In genomic region chr7:28203207-28204108, GRCm38 (mm10) we compare ENCODE assay signal across 10 mouse cellular contexts. TPM values are rescaled to one million over a fixed set of nuclear protein-coding genes. Genes with fewer than 3 reads are reported as not detected.
DNase-seq lines count a peak whose midpoint lies in the region; ATAC-seq and TF ChIP-seq lines count a peak whose summit lies in the region.
"Had no signal": no experiment of that assay in that cellular context is flagged by ENCODE, and none has a peak within 500 bp of the region (broad histone marks: within the 10 kb centered on the region; RNA-seq: fewer than 3 reads in every experiment).

No protein-coding gene starts in this region.

- H3K4me3 ChIP-seq in heart, embryonic 10.5 days: no peak overlapping the region
- no peak overlapping the region for H3K4me3 ChIP-seq in kidney, adult 2 months (ENCODE audit: insufficient read depth, low read depth, low read length)
- no peak overlapping the region for H3K4me3 ChIP-seq in liver, embryonic 13.5 days (replicated peaks)

- H3K9me3 ChIP-seq in heart, embryonic 10.5 days: no peaks in the 10 kb centered on the region
- no peaks in the 10 kb centered on the region for H3K9me3 ChIP-seq in liver, embryonic 13.5 days (replicated peaks)

- no peaks in the 10 kb centered on the region for H3K27me3 ChIP-seq in heart, embryonic 10.5 days (ENCODE audit: insufficient read depth, poor library complexity, severe bottlenecking)
- H3K27me3 ChIP-seq in kidney, adult 2 months (replicated peaks; ENCODE audit: control insufficient read depth, insufficient read depth, low read length): no peaks in the 10 kb centered on the region
- H3K27me3 ChIP-seq in liver, embryonic 13.5 days: no peaks in the 10 kb centered on the region

- peak; percentile 84 for DNase-seq in heart, adult 11 months
- no peak for DNase-seq in heart, embryonic 10.5 days (ENCODE audit: low spot score)
- DNase-seq in embryo, embryonic 10.5 days (ENCODE audit: low spot score): peak; percentile 22
- DNase-seq in kidney, adult 2 months: peak; percentile 83
- no peak for DNase-seq in liver, embryonic 13.5 days
- DNase-seq in layer of hippocampus, postnatal 10 days (ENCODE audit: low spot score in 2 of 2): no peak
- no peak for DNase-seq in thymus, postnatal 0 days (ENCODE audit: low spot score)
- DNase-seq: cerebellum, adult 8-10 months; lung, postnatal 10 days had no signal

- WGBS in heart, embryonic 10.5 days: 56% methylated on average over 19 of the region's 19 CpGs
- 31% methylated on average over 19 of the region's 19 CpGs for WGBS in kidney, adult 2 months
- WGBS in liver, embryonic 13.5 days (ENCODE audit: insufficient replicate concordance): 57% methylated on average over 19 of the region's 19 CpGs

- H3K4me1 ChIP-seq in heart, embryonic 10.5 days: no peaks in the 10 kb centered on the region
- H3K4me1 ChIP-seq in kidney, adult 2 months (ENCODE audit: control insufficient read depth, insufficient read depth, low read length): no peaks in the 10 kb centered on the region; the same call in 1 of the 2 replicates
- H3K4me1 ChIP-seq in liver, embryonic 13.5 days (replicated peaks): no peaks in the 10 kb centered on the region

- H3K36me3 ChIP-seq in heart, embryonic 10.5 days: no peaks in the 10 kb centered on the region
- no peaks in the 10 kb centered on the region for H3K36me3 ChIP-seq in kidney, adult 2 months (ENCODE audit: control insufficient read depth, insufficient read depth, low read length)
- H3K36me3 ChIP-seq in liver, embryonic 13.5 days: no peaks in the 10 kb centered on the region

- no peak overlapping the region for H3K9ac ChIP-seq in liver, embryonic 13.5 days

- no peak for TF ChIP-seq POLR2A in kidney, adult 2 months (IDR thresholded peaks at IDR 0.05; ENCODE audit: low read depth, low read length)

- ATAC-seq in liver, embryonic 13.5 days (ENCODE audit: low read depth): peak; percentile 62
- no peak for ATAC-seq in granulocyte monocyte progenitor cell, adult 5-6 weeks (replicated peaks; ENCODE audit: poor library complexity, severe bottlenecking)

- TF ChIP-seq CTCF in kidney, adult 2 months (conservative IDR thresholded peaks at IDR 0.05; ENCODE audit: insufficient read depth, insufficient read length, low read depth, low read length): no peak

- H3K4me2 ChIP-seq in liver, embryonic 13.5 days: no peak overlapping the region

- H3K27ac ChIP-seq in heart, embryonic 10.5 days: no peak overlapping the region
- H3K27ac ChIP-seq in kidney, adult 2 months (ENCODE audit: insufficient read depth, low read depth, low read length): no peak overlapping the region
- 0 out of 2 replicates have a peak overlapping the region, but pooled peaks have one; percentile 29 for H3K27ac ChIP-seq in liver, embryonic 13.5 days

RNA-seq across cellular contexts. Expression of gene Dyrk1b, which starts 24.2 kb away (rescaled TPM):
- 9.9 and 10.4 TPM in 2 replicates for polyA plus RNA-seq in heart, embryonic 10.5 days (2016; fragmentation: Nextera tagmentation; extraction: Ambion mirVana)
- 31.1 and 34.8 TPM in 2 replicates for polyA plus RNA-seq in kidney, adult 2 months (2012; rRNA removed)
- polyA plus RNA-seq in liver, embryonic 13.5 days (2015; fragmentation: Nextera tagmentation; extraction: Ambion mirVana): 1.6 and 1.7 TPM in 2 replicates
- total RNA-seq in layer of hippocampus, postnatal 10 days (2021): 10 to 100 TPM; 31.6 to 35.6 TPM
- 1.2 and 4.1 TPM in 2 replicates for total RNA-seq in granulocyte monocyte progenitor cell, adult 5-6 weeks (2014; fragmentation: Nextera tagmentation)
- 2.3 and 3.2 TPM in 2 replicates for total RNA-seq in granulocyte monocyte progenitor cell, adult 5-6 weeks (2017)
- 11.5 and 12.4 TPM in 2 replicates for polyA plus RNA-seq in thymus, postnatal 0 days (2015; fragmentation: Nextera tagmentation; extraction: Ambion mirVana)

RNA-seq across cellular contexts. Expression of gene Fbl, which starts 33.9 kb away (rescaled TPM):
- polyA plus RNA-seq in heart, embryonic 10.5 days (2016; fragmentation: Nextera tagmentation; extraction: Ambion mirVana): 101 and 140 TPM in 2 replicates
- polyA plus RNA-seq in kidney, adult 2 months (2012; rRNA removed): 33.0 and 54.3 TPM in 2 replicates
- 112 and 133 TPM in 2 replicates for polyA plus RNA-seq in liver, embryonic 13.5 days (2015; fragmentation: Nextera tagmentation; extraction: Ambion mirVana)
- 10 to 100 TPM; 69.3 to 77.2 TPM for total RNA-seq in layer of hippocampus, postnatal 10 days (2021)
- total RNA-seq in granulocyte monocyte progenitor cell, adult 5-6 weeks (2014; fragmentation: Nextera tagmentation): 226 and 268 TPM in 2 replicates
- 234 and 267 TPM in 2 replicates for total RNA-seq in granulocyte monocyte progenitor cell, adult 5-6 weeks (2017)
- 147 and 150 TPM in 2 replicates for polyA plus RNA-seq in thymus, postnatal 0 days (2015; fragmentation: Nextera tagmentation; extraction: Ambion mirVana)

Comparison
In these comparisons a context has a peak if more than half of its experiments do, and no peak if none do; other contexts are left out.
1. DNase-seq: peak in heart, adult 11 months (single experiment), embryo, embryonic 10.5 days (single experiment) and kidney, adult 2 months (single experiment); none in heart, embryonic 10.5 days (single experiment), liver, embryonic 13.5 days (single experiment), layer of hippocampus, postnatal 10 days (0 of 2) and thymus, postnatal 0 days (single experiment).